Comparison of ENCODE assay signal across 8 mouse cellular contexts in genomic region chr3:120886063-120886841, GRCm38 (mm10).
A peak's percentile ranks its signal among the peaks of the same experiment; 100 is the strongest.
DNase-seq lines count a peak whose midpoint lies in the region; ATAC-seq lines count a peak whose summit lies in the region.

No protein-coding gene starts in this region.

- H3K4me1 ChIP-seq in heart, embryonic 13.5 days, result no peaks in the 10 kb centered on the region

- no peak overlapping the region; the same call in 1 of the 2 replicates for H3K9ac ChIP-seq in heart, embryonic 13.5 days

- H3K27ac ChIP-seq in heart, embryonic 13.5 days (replicated peaks), result no peak overlapping the region

- no peak for DNase-seq in heart, postnatal 14 days
- peak; percentile 72 to 73 for DNase-seq in cerebellum, adult 18-20 months
- DNase-seq in left cerebral cortex, postnatal 36 days (ENCODE audit: low spot score in 2 of 2), result peak; percentile 78 to 80

- H3K27me3 ChIP-seq in heart, embryonic 13.5 days (replicated peaks), result no peaks in the 10 kb centered on the region

- H3K9me3 ChIP-seq in heart, embryonic 13.5 days, result no peaks in the 10 kb centered on the region

- ATAC-seq in heart, embryonic 13.5 days (ENCODE audit: extremely low read depth, insufficient number of reproducible peaks, low FRiP score, low TSS enrichment), result no peak
- peak; percentile 97 for ATAC-seq in frontal cortex, adult (ENCODE audit: low TSS enrichment)
- ATAC-seq in inflammation-experienced regulatory T-cells, adult 6 months, result no peak
- ATAC-seq in megakaryocyte-erythroid progenitor cell, adult 5-6 weeks (replicated peaks; ENCODE audit: low FRiP score, low TSS enrichment, poor library complexity, severe bottlenecking), result no peak
- no peak for ATAC-seq in erythroblast, adult 5-6 weeks (replicated peaks; ENCODE audit: low FRiP score, poor library complexity, severe bottlenecking)

- peak overlapping the region; percentile 59 for H3K4me2 ChIP-seq in heart, embryonic 13.5 days

- no peaks in the 10 kb centered on the region for H3K36me3 ChIP-seq in heart, embryonic 13.5 days

- 40% methylated on average over 20 of the region's 20 CpGs for WGBS in heart, embryonic 13.5 days

- H3K4me3 ChIP-seq in heart, embryonic 13.5 days, result no peak overlapping the region; the same call in 1 of the 2 replicates

- intact Hi-C loops in heart, postnatal 14 days (cut with DNase I), result no loop called here
- intact Hi-C loops in left cerebral cortex, postnatal 36 days (cut with DNase I), result loop anchor here (5.0 to 10.0 kb wide), 3 partner anchors 99 to 311 kb away; no protein-coding TSS in a partner anchor

Comparison
In these comparisons a context has a peak if more than half of its experiments do, and no peak if none do; other contexts are left out.
1. DNase-seq: peak in cerebellum, adult 18-20 months (2 of 2) and left cerebral cortex, postnatal 36 days (2 of 2); none in heart, postnatal 14 days (0 of 2).